Mouse (Mus musculus) Muller cell, postnatal 12 days (primary cell): Measurements from ENCODE around the gene Sox13.

Source experiments
- DNase-seq: peaks from one replicate; pipeline ENCODE4 v3.0.0-alpha.2; 2015; ENCODE audit errors: inconsistent ontology term

Gene Sox13

DNA sequence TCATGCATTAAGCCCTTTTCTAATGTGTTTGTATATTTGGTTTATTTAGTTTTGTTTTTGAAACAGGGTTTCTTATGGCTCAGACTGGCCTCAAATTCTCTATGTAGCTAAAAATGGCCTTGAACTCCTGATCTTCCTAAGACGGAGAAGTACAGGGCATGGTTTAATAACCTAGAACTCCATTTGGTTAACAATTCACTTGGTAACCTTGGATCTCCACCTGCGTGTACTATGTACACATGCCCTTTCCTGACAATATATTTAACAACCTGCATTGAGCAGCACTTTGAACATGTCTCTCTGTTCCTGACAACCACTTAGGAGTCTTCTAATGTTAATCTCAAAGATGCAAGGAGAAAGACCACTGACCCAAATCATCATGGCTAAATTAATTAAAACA lies 7.0 kb upstream of the Sox13 start:
- DNase-seq = no peak

DNA sequence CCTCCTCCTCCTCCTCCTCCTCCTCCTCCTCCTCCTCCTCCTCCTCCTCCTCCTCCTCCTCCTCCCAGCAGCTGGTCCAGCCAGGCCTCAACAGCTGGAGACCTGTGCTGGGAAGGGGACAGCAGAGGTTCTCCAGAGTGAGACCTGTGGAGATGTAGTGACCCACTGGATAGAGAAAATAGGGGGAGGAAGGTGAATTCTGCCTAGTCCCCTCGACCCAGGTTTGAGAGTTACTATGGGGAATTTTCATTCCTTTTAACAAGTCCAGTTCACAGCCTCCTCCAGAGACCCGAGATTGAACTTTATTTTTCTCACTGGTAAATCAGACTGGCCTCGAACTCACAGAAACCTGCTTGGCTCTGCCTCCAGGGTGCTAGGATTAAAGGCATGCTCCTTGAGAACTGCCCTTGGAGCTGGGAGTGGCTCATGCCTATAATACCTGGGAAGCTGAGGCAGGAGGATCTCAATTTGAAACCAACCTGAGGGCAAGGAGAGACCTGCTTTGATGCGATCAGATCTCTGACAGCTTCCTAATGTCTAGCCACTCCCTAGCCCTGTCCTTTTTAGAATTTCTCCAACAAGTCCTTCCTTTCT lies 467 bp upstream of the Sox13 start:
- DNase-seq = peak; percentile 10

DNA sequence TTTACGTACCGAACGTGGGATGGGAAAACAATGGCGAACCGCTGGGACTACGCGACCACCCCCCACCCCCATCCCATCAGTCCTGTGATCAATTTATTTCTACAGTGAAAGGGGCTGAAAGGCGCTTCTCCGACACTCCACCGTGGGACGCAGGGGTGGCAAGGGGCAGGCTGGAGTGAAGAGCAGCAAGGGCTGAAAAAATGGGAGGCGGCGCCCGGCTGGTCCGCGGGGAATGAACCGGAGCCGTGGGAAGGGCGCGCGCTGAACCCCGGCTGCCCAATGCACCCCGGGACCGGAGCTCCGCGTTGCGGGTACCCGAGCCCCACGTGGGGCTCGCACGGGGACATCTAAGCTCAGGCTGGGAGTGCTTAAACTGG lies 1.0 kb downstream of the Sox13 start:
- DNase-seq = peak; percentile 42

- peak; percentile 47 for DNase-seq
Measured at GRCm38 (mm10) chr1:133422615-133423161, 1.5 kb downstream of the Sox13 start.

- DNase-seq = no peak
Measured at GRCm38 (mm10) chr1:133421975-133422570, 2.1 kb downstream of the Sox13 start.

GRCm38 (mm10) chr1:133421061-133421460 lies 3.1 kb downstream of the Sox13 start:
- DNase-seq = no peak

DNA sequence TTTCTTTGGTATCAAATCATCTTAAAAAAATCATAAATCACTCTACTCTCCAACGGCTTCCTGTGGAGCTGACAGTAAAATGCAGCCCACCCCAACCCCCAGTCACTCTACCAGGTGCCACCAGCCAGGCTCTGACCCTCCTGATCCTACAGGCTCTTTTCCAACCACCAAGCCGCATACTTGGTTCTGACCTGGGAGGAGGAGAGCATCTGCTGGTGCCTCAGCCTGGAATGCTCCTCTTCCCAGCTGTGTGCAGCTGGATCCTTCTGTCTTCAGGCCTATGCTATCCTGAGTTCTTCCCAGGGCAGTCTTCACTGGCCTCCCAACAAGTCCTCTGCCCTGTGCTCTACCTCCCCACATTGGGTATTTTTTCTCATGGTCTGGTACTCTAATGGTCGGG lies 3.7 kb downstream of the Sox13 start:
- DNase-seq = no peak

- no peak for DNase-seq
Measured at GRCm38 (mm10) chr1:133419178-133419834, 4.9 kb downstream of the Sox13 start.

DNA sequence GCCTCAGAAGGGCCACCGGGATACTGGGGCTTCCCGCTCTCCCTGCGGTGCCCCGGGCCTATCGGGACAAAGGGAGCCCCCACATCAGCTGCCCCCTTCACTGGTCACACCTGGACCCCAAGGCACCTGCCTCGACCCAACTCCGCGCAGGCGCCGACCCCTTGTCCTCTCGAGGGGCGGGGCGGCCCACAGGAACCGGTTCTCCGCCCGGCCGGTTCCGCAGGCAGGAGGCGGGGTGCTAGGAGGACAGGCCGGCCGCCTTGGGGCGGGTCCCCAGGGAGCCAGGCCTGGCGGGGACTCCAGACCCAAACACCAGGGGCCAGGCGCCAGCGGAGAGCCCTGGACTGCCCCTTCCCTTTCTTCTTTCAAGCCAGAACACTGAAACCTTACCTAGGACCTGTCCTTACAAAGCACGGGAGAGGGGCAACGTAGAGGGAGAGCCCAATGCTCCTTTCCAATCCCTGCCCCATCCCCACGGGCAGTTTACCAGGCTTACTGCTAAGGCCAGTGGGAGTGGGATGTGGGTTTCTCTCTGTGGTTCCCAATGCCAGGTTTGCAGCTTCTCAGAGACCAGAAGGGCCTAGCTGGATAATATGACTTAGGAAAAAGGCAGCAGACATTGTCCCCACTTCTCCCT lies 5.9 kb downstream of the Sox13 start:
- DNase-seq = peak; percentile 81

DNA sequence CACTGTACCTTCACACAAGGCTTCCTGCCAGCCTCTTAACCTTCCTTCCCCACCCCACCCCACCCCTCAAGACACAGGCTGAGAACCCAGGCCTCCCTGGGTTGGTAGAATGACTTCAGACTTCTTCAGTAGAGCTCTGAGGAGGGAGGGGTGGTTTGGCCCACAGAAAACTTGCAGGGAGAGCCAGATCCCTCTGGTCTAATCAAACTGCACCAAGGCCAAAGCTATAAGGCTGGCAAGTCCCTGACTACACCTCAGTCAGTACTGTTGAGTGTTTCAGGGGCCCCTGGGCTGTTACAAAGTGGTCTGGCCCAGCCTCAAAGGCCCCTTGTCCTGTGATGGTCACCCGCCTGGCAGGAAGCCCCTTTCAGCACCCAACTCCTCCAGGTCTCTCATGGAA lies 6.6 kb downstream of the Sox13 start:
- no peak for DNase-seq

- no peak for DNase-seq
Measured at GRCm38 (mm10) chr1:133417113-133417512, 7.1 kb downstream of the Sox13 start.

DNA sequence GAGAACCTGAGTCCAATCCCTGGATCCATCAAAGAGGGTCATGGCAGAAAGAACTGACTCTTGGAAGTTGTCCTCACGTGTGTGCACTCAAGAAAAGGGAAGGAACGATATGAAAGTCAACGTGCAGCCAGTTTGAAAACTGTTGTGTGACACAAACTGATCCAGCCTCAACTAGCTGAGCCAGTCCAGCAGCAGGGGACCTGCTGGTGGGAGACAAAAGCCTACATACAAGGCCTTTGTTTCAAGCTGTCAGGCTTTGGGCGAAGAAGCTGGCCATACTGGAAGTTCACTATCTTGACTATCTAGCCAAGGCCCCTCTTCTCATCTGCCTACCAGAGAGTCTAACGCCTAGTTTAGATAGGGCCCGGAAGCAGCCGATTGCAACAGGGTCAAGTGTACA lies 7.7 kb downstream of the Sox13 start:
- DNase-seq = no peak

- DNase-seq = no peak
Measured at GRCm38 (mm10) chr1:133415505-133415904, 8.7 kb downstream of the Sox13 start.

DNA sequence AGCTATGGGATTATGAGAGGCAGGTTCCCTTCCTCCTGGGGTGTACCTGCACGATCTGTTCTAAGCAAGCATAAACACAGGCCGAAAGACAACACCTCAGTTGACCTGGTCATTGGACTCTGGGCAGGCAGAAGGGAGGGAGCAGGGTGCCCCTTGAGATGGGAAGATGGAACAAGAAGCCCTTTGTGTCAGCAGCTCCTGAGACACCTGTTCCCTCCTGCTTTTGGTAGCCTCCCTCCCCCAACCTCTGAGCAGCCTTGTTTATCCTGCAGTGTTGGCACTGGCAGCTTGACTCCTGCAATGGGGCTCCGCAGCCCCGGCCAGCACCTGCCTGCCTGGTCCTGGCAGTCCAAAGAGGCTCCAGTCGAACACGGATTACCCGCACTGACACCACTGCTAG lies 9.1 kb downstream of the Sox13 start:
- no peak for DNase-seq

DNA sequence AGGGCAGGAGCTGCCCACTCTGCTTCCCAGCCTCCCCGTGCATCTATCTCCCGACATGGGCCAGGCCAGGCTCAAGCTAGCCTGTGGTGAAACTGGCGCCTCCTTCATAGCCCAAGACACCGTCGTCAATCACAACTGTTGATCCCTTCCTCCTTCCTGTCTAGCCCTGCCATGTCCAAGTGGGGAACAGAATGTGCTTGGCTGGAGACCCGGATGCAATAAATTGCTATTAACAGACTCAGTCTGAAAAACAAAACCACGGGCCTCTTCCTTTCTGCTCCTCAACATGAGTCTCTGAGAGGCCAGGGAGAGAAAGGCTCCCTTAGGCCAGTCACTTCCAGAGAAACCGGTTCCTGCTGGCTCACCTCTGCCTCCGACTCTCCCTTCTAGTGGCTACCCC lies 11.2 kb downstream of the Sox13 start:
- no peak for DNase-seq

DNA sequence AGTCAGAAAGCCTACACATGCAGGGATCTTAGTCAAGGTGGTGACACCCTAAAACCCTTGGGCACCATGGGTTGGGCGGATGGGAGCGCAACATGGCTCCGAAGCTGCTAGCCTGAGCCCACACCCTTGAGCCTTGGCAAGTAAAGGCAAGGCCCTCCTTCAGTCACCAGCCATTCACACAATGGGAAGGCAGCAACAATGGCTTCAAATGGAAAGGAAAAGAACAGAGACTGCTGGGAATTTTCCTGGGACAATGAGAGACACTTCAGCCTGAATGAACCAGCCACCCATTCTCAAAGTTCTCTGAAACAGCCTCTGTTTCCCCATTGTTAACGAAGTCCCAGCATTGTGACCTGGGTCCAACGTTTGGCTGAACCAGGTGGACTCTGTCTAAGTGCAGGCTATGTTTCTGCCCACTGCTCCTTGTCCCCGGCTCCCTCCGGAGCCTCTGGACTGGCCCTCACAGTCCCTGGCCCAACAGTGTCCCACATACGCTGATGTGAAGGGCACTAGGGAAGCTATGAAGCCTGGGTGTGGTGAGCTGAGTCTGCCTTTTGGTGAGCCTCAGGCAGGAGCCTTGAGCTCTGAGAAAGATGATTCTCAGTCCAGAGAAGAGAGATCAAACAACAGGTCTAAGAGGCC lies 12.6 kb downstream of the Sox13 start:
- no peak for DNase-seq

- DNase-seq = no peak
Measured at GRCm38 (mm10) chr1:133409786-133410185, 14.4 kb downstream of the Sox13 start.

DNA sequence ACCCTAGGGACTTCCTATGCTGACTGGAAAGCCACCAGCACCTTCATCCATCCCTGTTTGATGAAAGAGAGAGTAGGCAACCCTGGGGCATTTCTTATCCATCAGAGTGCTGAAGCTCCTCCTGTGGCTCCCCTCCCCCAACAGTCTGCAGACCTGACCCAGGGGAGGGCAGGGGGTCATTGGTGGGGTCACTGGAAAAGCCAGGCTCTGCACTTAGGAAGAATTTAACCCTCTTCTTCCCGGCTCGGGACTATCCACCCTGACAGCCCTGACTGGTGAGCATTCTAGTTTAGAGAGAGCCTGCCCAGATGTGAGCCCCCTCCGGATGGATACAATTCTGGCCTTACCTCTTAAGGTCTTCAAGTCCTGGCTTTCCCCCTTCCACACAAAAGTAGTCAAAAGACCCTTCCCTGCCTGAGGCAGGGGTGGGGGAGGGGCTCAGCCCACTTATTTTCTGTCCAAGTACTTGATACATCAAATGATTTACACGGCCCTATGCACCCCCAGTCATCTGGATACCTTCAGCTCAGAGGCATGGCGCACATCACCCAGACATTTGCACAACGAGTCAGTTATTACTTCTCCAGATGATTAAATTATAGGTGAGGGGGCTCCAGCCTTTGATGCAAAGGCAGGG lies 15.2 kb downstream of the Sox13 start:
- DNase-seq = no peak

- no peak for DNase-seq
Measured at GRCm38 (mm10) chr1:133408321-133408720, 15.9 kb downstream of the Sox13 start.

DNA sequence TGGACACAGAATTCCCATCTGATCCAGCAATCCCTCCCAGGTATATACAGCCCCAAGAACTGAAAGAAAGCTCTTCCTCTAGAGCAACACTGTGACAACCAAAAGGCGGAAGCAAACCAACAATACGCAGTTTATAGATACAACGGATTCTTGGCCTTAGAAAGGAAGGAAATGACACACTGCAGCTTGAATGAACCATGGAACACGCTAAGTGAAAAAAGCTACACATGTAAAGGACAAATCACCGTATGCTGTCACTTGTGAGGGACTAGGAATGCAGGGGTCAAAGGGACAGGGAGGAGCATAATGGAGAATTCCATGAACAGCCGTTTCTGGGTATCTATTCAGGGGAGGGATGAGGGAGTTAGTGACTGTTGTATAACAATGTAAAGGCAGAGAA lies 16.7 kb downstream of the Sox13 start:
- no peak for DNase-seq

GRCm38 (mm10) chr1:133406614-133407013 lies 17.6 kb downstream of the Sox13 start:
- no peak for DNase-seq

GRCm38 (mm10) chr1:133404005-133404404 lies 20.2 kb downstream of the Sox13 start:
- DNase-seq = no peak
